Mouse (Mus musculus): ENCODE results near the gene Nop10. TPM values are rescaled to one million over a fixed set of nuclear protein-coding genes. Genes with fewer than 3 reads are reported as not detected.
A peak's percentile ranks its signal among the peaks of the same experiment; 100 is the strongest.
"Not testable (repeated sequence)": the region's sequence is repeated elsewhere in the genome, so short reads cannot be mapped to it uniquely, and the experiment has no call there.

Gene Nop10
- polyA plus RNA-seq, 1 experiment, result 166 TPM

DNA sequence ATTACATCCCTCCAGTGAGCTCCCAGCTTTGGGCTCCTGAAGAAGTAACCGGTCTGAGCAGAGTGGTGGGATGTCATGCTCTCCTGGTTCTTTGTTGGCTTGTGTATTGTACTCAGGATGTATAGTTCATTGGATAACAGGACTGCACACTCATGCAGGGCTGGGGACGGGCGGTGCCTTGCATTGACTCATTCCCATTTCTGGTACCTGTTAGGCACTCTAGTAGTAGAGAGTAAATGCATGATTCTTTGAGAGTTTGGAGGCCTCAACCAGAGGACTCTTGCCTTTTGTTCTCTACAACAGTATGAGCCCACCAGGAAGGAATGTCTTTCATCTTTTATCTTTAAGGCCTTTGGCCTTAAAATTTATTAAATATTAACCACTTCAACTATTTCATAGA is 15.1 kb downstream of the Nop10 start:
- TF ChIP-seq CTCF (conservative IDR thresholded peaks at IDR 0.05; ENCODE audit: insufficient read depth, insufficient read length, low read depth, low read length) (no peak), POLR2A (IDR thresholded peaks at IDR 0.05; ENCODE audit: low read depth, low read length) (no peak)
- Histone ChIP-seq H3K4me3 (ENCODE audit: insufficient read depth, low read depth, low read length) (no peak overlapping the region), H3K4me1 (ENCODE audit: control insufficient read depth, insufficient read depth, low read length) (peaks cover 2% of the 10 kb centered on the region; the same call in 1 of the 2 replicates), H3K27me3 (replicated peaks; ENCODE audit: control insufficient read depth, insufficient read depth, low read length) (no peaks in the 10 kb centered on the region), H3K27ac (ENCODE audit: insufficient read depth, low read depth, low read length) (no peak overlapping the region), H3K36me3 (ENCODE audit: control insufficient read depth, insufficient read depth, low read length) (no peaks in the 10 kb centered on the region)
- 92% methylated on average over 3 of the region's 3 CpGs for WGBS
- DNase-seq, result no peak

DNA sequence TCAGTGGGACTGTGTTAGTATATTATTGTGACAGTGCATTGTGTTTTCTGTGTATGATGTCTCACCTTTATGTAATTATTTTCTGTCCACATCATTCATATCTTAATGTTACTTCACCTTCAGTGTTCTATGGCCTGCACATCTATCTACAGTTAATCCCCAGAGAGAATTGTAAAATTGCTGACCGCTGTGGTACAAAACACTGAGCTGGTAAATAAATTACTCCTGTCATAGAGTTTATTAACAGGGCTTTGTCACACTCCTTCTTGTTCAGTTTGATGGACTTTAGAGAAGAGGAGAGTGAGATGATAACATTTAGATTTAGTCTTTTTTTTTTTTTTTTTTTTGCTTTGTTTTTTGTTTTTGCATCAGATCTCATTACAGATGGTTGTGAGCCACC is 21.1 kb downstream of the Nop10 start:
- DNase-seq, result peak; percentile 70
- Histone ChIP-seq H3K27ac (ENCODE audit: insufficient read depth, low read depth, low read length) (peak overlapping the region; percentile 68), H3K36me3 (ENCODE audit: control insufficient read depth, insufficient read depth, low read length) (no peaks in the 10 kb centered on the region), H3K4me1 (ENCODE audit: control insufficient read depth, insufficient read depth, low read length) (peaks cover 11% of the 10 kb centered on the region; the same call in 1 of the 2 replicates), H3K27me3 (replicated peaks; ENCODE audit: control insufficient read depth, insufficient read depth, low read length) (no peaks in the 10 kb centered on the region), H3K4me3 (ENCODE audit: insufficient read depth, low read depth, low read length) (no peak overlapping the region)
- TF ChIP-seq POLR2A (IDR thresholded peaks at IDR 0.05; ENCODE audit: low read depth, low read length) (no peak), CTCF (conservative IDR thresholded peaks at IDR 0.05; ENCODE audit: insufficient read depth, insufficient read length, low read depth, low read length) (no peak)
- 56% methylated on average over 1 of the region's 1 CpGs for WGBS

DNA sequence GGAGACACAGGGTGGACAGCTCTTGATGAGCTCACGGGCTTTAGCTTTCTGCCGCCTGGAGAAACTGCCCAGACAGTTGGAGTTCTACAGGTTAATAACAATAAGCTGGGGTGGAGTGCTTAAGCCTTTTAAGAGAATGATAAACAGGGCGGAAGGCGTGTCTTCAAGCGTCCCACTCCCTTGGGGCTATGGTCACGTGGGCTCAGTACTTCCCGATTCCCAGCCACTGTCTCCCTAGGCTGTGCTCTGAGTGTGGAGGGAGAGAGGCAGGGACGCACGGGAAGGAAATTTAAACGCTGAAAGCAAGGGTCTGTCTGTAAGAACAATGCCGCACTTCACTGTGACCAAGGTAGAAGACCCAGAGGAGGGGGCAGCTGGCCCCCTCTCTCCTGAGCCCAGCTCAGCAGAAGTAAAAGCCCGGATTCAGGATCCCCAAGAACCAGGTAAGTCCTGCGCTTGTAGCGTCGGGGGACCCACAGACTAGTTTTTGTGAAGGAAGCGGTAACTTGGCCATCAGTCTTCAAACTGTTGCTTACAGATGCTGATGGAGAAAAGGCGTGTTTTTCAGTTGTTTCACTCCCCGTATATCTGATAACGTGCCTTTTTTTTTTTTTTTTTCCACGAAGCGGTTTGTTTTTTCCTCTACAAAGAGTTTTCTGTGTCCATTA is 22.8 kb downstream of the Nop10 start:
- Histone ChIP-seq H3K36me3 (ENCODE audit: control insufficient read depth, insufficient read depth, low read length) (no peaks in the 10 kb centered on the region), H3K27ac (ENCODE audit: insufficient read depth, low read depth, low read length) (peak overlapping the region; percentile 72), H3K27me3 (replicated peaks; ENCODE audit: control insufficient read depth, insufficient read depth, low read length) (no peaks in the 10 kb centered on the region), H3K4me3 (ENCODE audit: insufficient read depth, low read depth, low read length) (peak overlapping the region; percentile 63), H3K4me1 (ENCODE audit: control insufficient read depth, insufficient read depth, low read length) (peaks cover 17% of the 10 kb centered on the region; the same call in 1 of the 2 replicates)
- DNase-seq, result peak; percentile 93
- WGBS, result 6% methylated on average over 21 of the region's 21 CpGs
- no peak for TF ChIP-seq CTCF (conservative IDR thresholded peaks at IDR 0.05; ENCODE audit: insufficient read depth, insufficient read length, low read depth, low read length)
- peak; percentile 43 for TF ChIP-seq POLR2A (IDR thresholded peaks at IDR 0.05; ENCODE audit: low read depth, low read length)

DNA sequence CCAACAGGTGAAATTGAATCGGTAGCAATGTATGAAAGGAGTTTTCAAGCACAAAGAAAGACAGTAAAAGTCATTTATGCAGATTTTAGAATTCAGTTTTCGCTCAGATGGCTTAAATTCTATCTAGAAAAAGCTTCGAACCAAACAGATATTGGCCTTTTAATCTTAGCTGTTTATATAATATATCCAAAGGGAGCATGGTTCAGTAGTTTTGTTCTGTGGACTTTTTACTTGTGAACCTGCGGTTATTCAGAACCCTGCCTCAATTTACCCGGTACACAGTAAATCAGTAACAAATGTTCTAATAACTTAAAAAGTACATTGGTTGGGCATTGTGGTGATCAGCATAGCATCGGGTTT is 23.3 kb downstream of the Nop10 start:
- H3K4me3 ChIP-seq (ENCODE audit: insufficient read depth, low read depth, low read length), result peak overlapping the region; percentile 63; the same call in 1 of the 2 replicates
- TF ChIP-seq CTCF (conservative IDR thresholded peaks at IDR 0.05; ENCODE audit: insufficient read depth, insufficient read length, low read depth, low read length) (no peak), POLR2A (IDR thresholded peaks at IDR 0.05; ENCODE audit: low read depth, low read length) (no peak)
- H3K36me3 ChIP-seq (ENCODE audit: control insufficient read depth, insufficient read depth, low read length), result no peaks in the 10 kb centered on the region
- H3K4me1 ChIP-seq (ENCODE audit: control insufficient read depth, insufficient read depth, low read length), result peaks cover 17% of the 10 kb centered on the region; the same call in 1 of the 2 replicates
- WGBS, result 40% methylated on average over 6 of the region's 6 CpGs
- peak; percentile 52 for DNase-seq
- no peaks in the 10 kb centered on the region for H3K27me3 ChIP-seq (replicated peaks; ENCODE audit: control insufficient read depth, insufficient read depth, low read length)
- H3K27ac ChIP-seq (ENCODE audit: insufficient read depth, low read depth, low read length), result peak overlapping the region; percentile 72; the same call in 1 of the 2 replicates

DNA sequence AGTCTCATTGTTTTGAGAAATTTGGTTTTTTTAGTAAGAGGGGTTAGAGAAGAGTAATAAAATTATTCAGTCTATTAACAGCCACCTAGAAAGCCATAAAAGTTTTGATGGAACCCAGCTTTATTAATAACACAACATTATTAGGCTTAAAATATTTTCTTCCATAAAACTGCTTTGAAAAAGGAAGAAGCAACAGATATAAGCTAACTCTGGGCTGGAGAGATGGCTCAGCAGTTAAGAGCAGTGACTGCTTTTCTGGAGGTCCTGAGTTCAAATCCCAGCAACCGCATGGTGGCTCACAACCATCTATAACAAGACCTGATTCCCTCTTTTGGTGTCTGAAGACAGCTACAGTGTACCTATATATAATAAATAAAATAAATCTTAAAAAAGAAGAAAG is 24.3 kb downstream of the Nop10 start:
- H3K36me3 ChIP-seq (ENCODE audit: control insufficient read depth, insufficient read depth, low read length); H3K4me3 ChIP-seq (ENCODE audit: insufficient read depth, low read depth, low read length); DNase-seq; H3K27me3 ChIP-seq (replicated peaks; ENCODE audit: control insufficient read depth, insufficient read depth, low read length); H3K27ac ChIP-seq (ENCODE audit: insufficient read depth, low read depth, low read length): not testable (repeated sequence)
- H3K4me1 ChIP-seq (ENCODE audit: control insufficient read depth, insufficient read depth, low read length), result peaks cover 17% of the 10 kb centered on the region; the same call in 1 of the 2 replicates
- WGBS, result 94% methylated on average over 1 of the region's 1 CpGs

DNA sequence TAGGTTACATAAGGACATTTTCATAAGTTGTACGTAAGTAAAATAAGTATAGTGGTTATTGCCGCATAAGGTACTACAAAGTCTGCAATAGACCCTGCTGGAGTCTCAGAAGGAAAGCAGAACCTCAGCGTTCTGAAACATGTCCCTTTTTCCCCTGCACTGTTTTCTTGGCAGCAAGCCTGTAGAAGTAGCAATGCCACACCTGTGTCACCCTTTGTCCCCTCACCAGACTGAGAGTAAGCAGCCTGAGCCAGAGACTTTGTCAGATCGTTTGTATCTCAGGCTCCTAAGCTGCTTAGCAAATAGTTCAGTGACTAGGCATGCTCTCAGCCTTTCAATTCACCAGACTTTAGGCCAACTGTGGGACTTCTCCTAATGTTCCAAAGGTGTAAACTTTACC is 25.3 kb downstream of the Nop10 start:
- Histone ChIP-seq H3K4me3 (ENCODE audit: insufficient read depth, low read depth, low read length) (no peak overlapping the region), H3K27ac (ENCODE audit: insufficient read depth, low read depth, low read length) (no peak overlapping the region), H3K27me3 (replicated peaks; ENCODE audit: control insufficient read depth, insufficient read depth, low read length) (no peaks in the 10 kb centered on the region), H3K4me1 (ENCODE audit: control insufficient read depth, insufficient read depth, low read length) (peaks cover 17% of the 10 kb centered on the region; the same call in 1 of the 2 replicates), H3K36me3 (ENCODE audit: control insufficient read depth, insufficient read depth, low read length) (no peaks in the 10 kb centered on the region)
- TF ChIP-seq POLR2A (IDR thresholded peaks at IDR 0.05; ENCODE audit: low read depth, low read length) (no peak), CTCF (conservative IDR thresholded peaks at IDR 0.05; ENCODE audit: insufficient read depth, insufficient read length, low read depth, low read length) (no peak)
- 49% methylated on average over 4 of the region's 4 CpGs for WGBS
- DNase-seq, result peak; percentile 54

DNA sequence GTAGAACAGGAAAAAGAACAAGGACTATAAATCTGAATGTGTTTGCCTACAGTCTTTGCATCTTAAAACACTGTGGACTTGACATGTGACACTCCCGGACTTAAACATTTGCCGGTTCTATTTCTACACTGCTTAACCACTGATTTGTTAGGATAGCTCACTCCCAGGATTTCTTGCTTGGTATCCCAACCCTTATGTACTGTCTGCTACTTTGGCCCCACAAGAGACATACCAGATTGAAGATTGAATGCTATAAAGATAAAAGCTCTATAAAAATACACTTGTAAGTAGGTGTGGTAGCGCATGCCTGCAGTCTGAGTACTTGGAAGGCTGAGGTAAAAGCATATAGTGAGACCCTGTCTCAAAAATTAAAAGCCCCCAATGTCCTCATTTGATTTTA is 27.8 kb downstream of the Nop10 start:
- Histone ChIP-seq H3K4me1 (ENCODE audit: control insufficient read depth, insufficient read depth, low read length) (peaks cover 14% of the 10 kb centered on the region; the same call in 1 of the 2 replicates), H3K27ac (ENCODE audit: insufficient read depth, low read depth, low read length) (no peak overlapping the region), H3K27me3 (replicated peaks; ENCODE audit: control insufficient read depth, insufficient read depth, low read length) (no peaks in the 10 kb centered on the region), H3K36me3 (ENCODE audit: control insufficient read depth, insufficient read depth, low read length) (no peaks in the 10 kb centered on the region), H3K4me3 (ENCODE audit: insufficient read depth, low read depth, low read length) (no peak overlapping the region)
- no peak for DNase-seq
- TF ChIP-seq POLR2A (IDR thresholded peaks at IDR 0.05; ENCODE audit: low read depth, low read length), result no peak
- TF ChIP-seq CTCF (conservative IDR thresholded peaks at IDR 0.05; ENCODE audit: insufficient read depth, insufficient read length, low read depth, low read length), result no peak
- WGBS, result 86% methylated on average over 3 of the region's 3 CpGs
